Mouse (Mus musculus) cerebellum, adult 8-10 months (tissue): ENCODE data around the gene Cadps.

Source experiments
- DNase-seq: peaks from one replicate; pipeline ENCODE4 v3.0.0; 2022

Cadps gene

GRCm38 (mm10) chr14:12581657-12582056, 241.2 kb downstream of the Cadps start:
- no peak for DNase-seq

GRCm38 (mm10) chr14:12580786-12581185, 242.1 kb downstream of the Cadps start:
- no peak for DNase-seq

GRCm38 (mm10) chr14:12578156-12578555, 244.7 kb downstream of the Cadps start:
- DNase-seq, result no peak

- DNase-seq, result no peak
Measured at GRCm38 (mm10) chr14:12577475-12578140, 245.3 kb downstream of the Cadps start.

GRCm38 (mm10) chr14:12575105-12575504, 247.8 kb downstream of the Cadps start:
- peak; percentile 46 for DNase-seq

- no peak for DNase-seq
Measured at GRCm38 (mm10) chr14:12574336-12574735, 248.5 kb downstream of the Cadps start.

- DNase-seq, result peak; percentile 37
Measured at GRCm38 (mm10) chr14:12561730-12562129, 261.1 kb downstream of the Cadps start.

DNA sequence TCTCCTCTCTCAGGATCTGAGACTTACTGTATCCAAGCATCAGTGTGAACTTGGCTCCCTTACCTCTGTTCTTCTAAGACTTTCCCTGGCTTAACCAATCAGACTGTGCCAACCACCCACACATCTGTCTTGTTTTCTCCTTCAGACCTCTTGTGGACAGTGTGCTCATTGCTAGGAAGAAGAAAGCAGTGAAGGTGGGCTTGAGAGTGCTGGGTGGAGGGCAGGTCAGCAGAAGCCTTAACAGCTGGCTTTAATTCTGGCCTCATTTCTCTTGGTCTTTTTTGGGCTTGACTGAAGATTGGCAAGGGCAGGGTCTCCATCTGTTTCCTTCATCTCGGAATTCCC, 262.7 kb downstream of the Cadps start:
- no peak for DNase-seq

- no peak for DNase-seq
Measured at GRCm38 (mm10) chr14:12559574-12560232, 263.2 kb downstream of the Cadps start.

GRCm38 (mm10) chr14:12558920-12559573, 263.8 kb downstream of the Cadps start:
- no peak for DNase-seq

GRCm38 (mm10) chr14:12554486-12554885, 268.4 kb downstream of the Cadps start:
- no peak for DNase-seq

GRCm38 (mm10) chr14:12551353-12551752, 271.5 kb downstream of the Cadps start:
- DNase-seq, result no peak

DNA sequence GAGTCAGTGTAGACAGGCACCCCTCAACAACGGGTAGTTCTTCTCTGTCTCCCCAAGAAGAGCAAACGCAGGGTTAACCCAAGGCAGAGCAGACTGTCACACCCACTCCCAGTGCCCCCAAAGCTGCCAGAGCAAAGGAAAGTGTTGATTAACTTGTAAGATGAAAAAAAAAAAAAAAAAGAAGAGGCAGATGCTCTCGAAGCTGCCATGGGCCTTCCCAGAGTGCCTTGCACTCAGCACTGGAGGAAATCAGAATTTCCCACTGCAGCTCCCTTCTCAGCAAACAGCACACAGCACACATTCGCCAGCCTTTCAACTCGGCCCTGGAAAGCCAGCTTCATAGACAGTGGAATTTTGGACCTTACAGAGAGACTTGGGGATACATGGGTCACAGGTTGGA, 271.9 kb downstream of the Cadps start:
- DNase-seq, result no peak

GRCm38 (mm10) chr14:12549290-12549689, 273.6 kb downstream of the Cadps start:
- no peak for DNase-seq

- no peak for DNase-seq
Measured at GRCm38 (mm10) chr14:12547496-12547895, 275.4 kb downstream of the Cadps start.

GRCm38 (mm10) chr14:12541733-12542132, 281.1 kb downstream of the Cadps start:
- DNase-seq, result no peak

GRCm38 (mm10) chr14:12539071-12539470, 283.8 kb downstream of the Cadps start:
- no peak for DNase-seq

DNA sequence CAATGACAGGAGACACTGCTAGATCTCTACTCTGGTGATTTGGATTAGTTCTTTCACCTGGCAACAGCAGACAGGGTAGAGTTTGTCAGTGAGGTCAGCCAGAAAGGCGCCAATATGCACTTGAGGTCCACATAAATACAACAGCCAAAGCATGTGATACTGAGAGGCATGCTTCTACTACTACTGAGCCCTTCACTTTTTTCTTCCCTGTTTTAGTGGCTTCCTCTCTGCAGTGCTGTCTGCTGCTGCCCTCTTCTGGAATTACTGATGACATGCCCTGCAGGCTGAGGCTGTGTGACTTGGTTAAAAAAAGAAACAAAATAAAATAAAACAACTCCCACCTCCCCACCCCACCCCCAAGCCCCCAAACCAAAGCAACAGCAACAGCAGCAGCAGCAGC, 291.8 kb downstream of the Cadps start:
- DNase-seq, result no peak

GRCm38 (mm10) chr14:12530554-12530953, 292.3 kb downstream of the Cadps start:
- no peak for DNase-seq

- peak; percentile 44 for DNase-seq
Measured at GRCm38 (mm10) chr14:12529961-12530542, 292.8 kb downstream of the Cadps start.

GRCm38 (mm10) chr14:12527296-12527695, 295.6 kb downstream of the Cadps start:
- no peak for DNase-seq

- no peak for DNase-seq
Measured at GRCm38 (mm10) chr14:12507018-12507417, 315.9 kb downstream of the Cadps start.

DNA sequence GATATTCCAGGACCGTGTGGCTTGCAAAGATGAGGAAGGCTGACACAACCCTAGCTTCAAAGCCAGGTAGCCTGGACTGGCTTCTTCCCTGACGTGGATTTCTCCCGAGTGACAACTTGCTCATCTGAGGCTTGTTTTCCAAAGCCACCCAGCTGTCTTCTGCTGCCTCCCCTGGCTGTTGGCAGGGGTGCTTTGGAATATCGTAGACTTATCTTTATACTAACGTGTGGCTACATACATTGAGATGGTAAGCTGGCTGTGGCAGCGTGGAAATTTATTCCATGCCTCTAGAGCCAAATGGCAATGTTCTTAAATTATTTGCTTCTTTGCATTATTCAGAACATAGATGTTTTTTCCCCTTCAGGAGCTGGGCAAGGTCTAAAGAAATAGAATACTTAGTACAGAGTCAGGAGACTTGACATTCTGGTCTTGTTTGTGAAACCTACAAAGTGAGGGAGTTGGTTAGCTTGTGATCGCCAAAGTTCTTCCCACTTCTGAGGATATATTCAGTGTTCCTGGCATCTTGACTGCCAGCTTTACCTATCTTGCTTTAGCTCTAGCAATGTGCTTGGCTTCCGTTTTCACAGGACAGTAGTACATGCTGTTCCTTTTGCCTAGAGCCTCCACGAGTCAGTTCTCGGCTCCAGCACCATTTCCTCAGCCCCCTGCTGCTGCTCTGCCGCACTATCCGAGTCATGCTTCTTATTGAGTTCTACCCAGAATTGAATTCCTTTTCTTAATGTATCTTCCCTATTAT, 318.5 kb downstream of the Cadps start:
- DNase-seq, result no peak
